Mouse (Mus musculus) macrophage (primary cell): ENCODE measurements around the gene Klhdc8a. TPM values are rescaled to one million over a fixed set of nuclear protein-coding genes. Genes with fewer than 3 reads are reported as not detected.

ENCODE experiments used
- H3K27ac ChIP-seq: fragments of 350-480 bp; formaldehyde crosslinking; 2 replicates; pipeline ENCODE4 v1.9.0; 2021
- H3K36me3 ChIP-seq: fragments of 350-480 bp; formaldehyde crosslinking; 2 replicates; pipeline ENCODE4 v1.9.0; 2021; ENCODE audit errors: inconsistent target
- H3K4me3 ChIP-seq: fragments of 350-480 bp; formaldehyde crosslinking; 2 replicates; pipeline ENCODE4 v1.9.0; 2021; ENCODE audit errors: inconsistent target
- H3K79me2 ChIP-seq: fragments of 350-480 bp; formaldehyde crosslinking; 2 replicates; pipeline ENCODE4 v1.9.0; 2021; ENCODE audit errors: inconsistent target
- WGBS: methylation state at CpG from one replicate; pipeline ENCODE4 v1.1.7; 2026; ENCODE audit warnings: inconsistent platforms; ENCODE audit not compliant: missing documents; 5-methylcytosine and 5-hydroxymethylcytosine counted together
- polyA plus RNA-seq: library from polyadenylated mRNA; stranded (reverse); fragments of 250-400 nt; gene quantifications from 3 replicates; pipeline ENCODE4 v1.2.4, GENCODE M21; 2018; ENCODE audit warnings: inconsistent platforms

Gene Klhdc8a
- polyA plus RNA-seq, 1 experiment from 2014 or later, result not detected

DNA sequence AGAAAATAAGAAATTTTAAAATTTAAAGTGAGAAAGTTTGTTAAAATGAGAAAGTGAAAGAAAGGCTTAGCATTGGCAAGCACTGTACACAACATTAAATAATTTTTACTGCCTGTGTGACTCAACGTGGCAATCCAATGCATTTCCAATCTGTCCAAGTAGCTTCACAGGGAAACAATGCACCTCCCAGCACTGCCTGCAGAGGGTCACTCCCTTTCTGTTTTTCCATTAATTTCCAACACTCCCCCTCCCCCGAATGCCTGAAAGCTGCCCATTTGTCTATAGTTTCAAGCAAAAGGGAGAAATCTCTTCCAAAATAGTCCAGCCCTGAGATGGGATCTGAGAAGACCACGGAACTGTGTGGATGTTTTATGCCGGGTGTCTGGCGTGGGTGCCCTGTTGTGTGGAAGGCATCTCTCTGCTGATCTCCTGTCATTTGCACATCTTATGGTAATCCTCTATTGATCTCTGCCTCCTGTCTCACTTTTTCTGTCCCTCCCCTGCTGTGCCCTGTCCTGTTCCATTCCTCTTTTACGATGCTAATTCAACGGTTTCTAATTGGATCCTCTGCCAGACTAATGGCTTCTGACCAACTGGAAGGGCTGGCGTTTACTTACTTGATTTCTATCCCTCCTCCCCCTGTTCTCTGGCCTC, 16.8 kb upstream of the Klhdc8a start:
- no peak overlapping the region for H3K27ac ChIP-seq
- no peaks in the 10 kb centered on the region for H3K36me3 ChIP-seq
- H3K4me3 ChIP-seq, result no peak overlapping the region
- 78% methylated on average over 8 of the region's 8 CpGs for WGBS
- H3K79me2 ChIP-seq, result no peaks in the 10 kb centered on the region

DNA sequence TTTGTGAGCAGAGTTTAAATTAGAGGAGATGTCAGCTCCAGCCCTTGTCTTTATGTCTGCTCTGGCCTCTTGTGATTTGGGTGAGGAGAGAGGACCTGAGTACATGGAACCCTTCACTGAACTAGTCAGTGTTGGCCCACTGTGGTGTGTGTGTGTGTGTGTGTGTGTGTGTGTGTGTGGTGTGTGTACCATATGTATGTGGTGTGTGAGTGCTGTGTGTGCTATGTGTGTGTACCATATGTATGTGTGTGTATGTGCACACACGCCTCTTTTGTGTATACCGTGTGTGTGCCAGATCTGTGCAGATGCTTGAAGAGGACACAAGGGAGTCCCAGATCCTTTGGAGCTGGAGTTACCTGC, 16.3 kb upstream of the Klhdc8a start:
- Histone ChIP-seq H3K4me3 (no peak overlapping the region), H3K27ac (no peak overlapping the region), H3K36me3 (no peaks in the 10 kb centered on the region), H3K79me2 (no peaks in the 10 kb centered on the region)
- WGBS, result 100% methylated on average over 2 of the region's 2 CpGs

DNA sequence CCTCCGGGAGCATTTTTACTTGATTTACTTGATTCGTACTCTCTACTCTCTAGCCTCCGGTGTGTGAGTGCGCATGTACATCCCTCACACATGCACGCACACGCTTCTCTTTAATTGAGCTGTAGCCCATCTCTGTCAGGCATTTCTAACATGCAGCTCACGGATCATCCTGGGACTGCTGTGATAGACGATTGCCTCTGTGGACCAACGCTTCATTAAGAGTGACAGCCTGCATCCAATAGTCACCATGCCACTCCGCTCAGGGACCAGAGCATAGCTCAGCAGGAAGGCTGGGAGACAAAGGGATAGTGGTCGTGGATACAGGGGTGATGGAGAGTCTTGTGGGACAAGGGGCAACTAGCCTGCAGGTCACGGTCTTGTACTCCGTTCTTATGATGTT, 15.4 kb upstream of the Klhdc8a start:
- 97% methylated on average over 13 of the region's 13 CpGs for WGBS
- no peaks in the 10 kb centered on the region for H3K36me3 ChIP-seq
- H3K27ac ChIP-seq, result no peak overlapping the region
- H3K4me3 ChIP-seq, result no peak overlapping the region
- no peaks in the 10 kb centered on the region for H3K79me2 ChIP-seq

DNA sequence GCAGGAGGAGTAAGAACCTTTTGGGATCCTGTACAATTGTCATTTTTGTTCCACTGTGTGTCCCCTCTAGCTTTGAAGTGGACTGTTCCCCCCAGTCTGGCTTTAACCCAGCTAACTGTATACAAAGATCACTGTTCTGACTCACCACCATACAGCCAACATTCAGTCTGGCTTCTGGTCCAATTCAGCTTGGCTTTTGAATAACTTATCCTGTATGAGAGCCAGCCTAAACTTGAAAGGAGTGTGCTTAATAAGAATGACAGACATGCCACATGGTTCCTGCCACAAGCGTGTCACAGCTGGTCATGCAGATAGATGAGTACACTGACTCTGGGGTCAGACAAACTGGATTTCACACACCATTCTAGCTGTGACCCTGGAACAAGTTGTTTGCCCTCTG, 11.7 kb upstream of the Klhdc8a start:
- WGBS, result 87% methylated on average over 1 of the region's 1 CpGs
- Histone ChIP-seq H3K27ac (no peak overlapping the region), H3K36me3 (no peaks in the 10 kb centered on the region), H3K4me3 (no peak overlapping the region), H3K79me2 (no peaks in the 10 kb centered on the region)

DNA sequence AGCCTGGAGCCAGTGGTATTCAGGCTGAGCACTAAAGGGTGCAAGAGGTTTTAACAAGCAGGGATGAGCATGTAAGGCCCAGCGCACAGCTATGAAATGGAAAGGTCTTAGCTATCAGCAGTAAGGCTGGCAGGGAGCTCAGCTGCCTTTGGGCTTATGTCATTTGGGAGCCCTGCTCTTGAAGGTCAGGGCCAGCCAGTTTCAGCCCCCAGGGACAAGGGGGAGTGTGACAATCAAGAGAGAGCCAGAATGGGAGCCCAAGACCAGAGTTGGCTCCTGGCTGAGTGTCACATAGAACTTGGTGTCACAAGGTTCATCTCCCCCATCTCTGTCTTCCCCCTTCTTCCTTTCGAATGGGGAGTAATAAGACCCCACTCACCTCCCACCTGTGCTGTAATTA, 11.0 kb upstream of the Klhdc8a start:
- 97% methylated on average over 2 of the region's 2 CpGs for WGBS
- H3K36me3 ChIP-seq, result no peaks in the 10 kb centered on the region
- no peak overlapping the region for H3K27ac ChIP-seq
- no peak overlapping the region for H3K4me3 ChIP-seq
- H3K79me2 ChIP-seq, result no peaks in the 10 kb centered on the region

DNA sequence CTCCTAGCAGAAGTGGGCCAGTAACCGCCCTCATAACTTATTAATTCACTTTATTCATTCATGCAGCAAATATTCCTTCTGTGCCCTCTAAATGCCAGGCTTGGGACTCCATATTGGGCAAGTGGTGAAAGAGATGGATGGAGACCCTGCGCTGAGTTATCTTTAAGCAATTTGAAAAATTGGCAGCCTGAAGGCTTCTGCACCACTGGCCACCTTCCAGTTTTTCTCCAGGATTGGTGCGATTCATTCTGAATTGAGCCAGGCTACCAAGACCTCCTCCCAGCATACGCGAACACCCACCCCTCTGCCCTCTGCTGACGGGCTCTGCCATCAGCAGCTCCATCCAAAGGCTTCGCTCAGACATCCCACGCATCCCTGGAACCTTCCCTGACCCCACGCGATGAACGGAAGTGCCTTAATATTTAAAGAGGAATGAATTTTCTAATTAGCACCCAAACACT, 10.4 kb upstream of the Klhdc8a start:
- Histone ChIP-seq H3K79me2 (no peaks in the 10 kb centered on the region), H3K36me3 (no peaks in the 10 kb centered on the region), H3K27ac (no peak overlapping the region), H3K4me3 (no peak overlapping the region)
- WGBS, result 82% methylated on average over 10 of the region's 11 CpGs

DNA sequence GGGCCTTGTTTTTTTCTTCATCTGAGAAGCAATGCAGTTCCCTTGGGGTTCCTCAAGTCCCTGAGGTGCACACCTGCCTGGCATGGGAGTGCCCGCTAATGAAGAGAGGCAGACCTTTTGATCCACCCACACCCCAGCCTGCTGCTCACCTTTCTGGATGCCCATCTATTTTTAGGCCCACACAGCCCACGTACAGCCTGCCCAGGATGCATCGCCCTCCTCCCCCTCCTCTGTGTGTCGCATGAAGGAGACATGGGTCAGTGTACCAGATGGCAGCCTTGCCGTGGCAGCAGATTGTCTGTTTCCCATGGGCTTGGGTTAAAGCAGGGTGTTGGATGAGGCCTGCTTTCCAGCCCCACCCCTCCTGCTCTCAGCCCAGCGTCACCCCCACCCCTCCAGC, 8.5 kb upstream of the Klhdc8a start:
- H3K79me2 ChIP-seq, result no peaks in the 10 kb centered on the region
- no peak overlapping the region for H3K27ac ChIP-seq
- no peaks in the 10 kb centered on the region for H3K36me3 ChIP-seq
- 91% methylated on average over 4 of the region's 6 CpGs for WGBS
- H3K4me3 ChIP-seq, result no peak overlapping the region

DNA sequence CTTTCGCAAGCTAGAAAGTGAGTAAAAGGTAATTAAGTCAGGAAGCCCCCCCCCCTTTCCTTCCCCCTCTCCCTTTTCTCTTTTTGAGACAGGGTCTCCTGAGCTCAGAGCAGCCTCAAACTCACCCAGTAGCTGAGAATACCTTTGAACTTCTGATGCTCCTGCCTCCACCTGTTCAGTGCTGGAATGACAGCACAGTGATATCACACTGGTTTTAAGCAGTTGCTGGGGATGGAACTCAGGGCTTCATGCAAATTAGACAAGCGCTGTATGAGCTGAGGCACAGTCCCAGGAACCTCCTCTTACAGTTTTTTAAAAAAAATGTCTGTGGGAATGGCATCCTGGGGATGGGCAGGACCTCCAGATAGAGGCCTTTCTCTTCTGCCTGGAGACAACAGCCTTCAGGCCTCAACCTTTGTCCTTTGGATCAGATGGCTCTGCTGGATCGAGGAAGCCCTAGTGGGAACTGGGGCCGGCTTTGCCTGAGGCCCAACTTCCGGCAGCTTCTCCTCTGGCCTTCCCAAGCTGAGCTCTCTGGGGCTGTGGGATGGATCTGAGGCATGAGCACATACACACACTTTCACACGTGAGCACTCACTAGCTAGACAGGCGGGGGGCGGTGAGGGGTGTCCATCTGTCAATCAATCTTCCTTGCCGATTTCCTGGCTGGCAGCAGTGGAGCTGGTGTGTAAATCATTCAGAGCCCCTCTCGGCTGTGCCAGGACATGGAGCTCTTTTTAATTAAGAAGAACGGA, 7.3 kb upstream of the Klhdc8a start:
- WGBS, result 90% methylated on average over 11 of the region's 11 CpGs
- H3K79me2 ChIP-seq, result no peaks in the 10 kb centered on the region
- H3K36me3 ChIP-seq, result no peaks in the 10 kb centered on the region

DNA sequence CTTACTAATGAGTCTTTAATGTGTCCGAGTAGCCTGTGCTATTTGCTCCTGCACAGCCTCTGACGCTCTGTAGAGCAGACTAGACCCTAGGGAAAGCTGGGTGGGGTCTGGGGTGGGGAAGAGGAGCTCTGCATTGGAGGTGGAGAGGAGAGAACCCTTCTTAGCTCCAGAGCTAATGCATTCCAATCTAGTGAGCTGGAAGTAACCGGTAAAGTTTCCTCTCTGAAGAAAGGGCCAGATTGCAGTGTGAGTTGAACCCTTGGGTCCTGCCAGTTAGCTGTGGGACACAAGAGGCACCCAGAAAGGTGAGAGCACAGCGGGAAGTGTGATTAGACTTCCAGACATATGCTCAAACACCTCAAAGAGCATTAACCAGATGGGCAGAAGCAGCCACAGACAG, 6.7 kb upstream of the Klhdc8a start:
- Histone ChIP-seq H3K79me2 (no peaks in the 10 kb centered on the region), H3K36me3 (no peaks in the 10 kb centered on the region), H3K27ac (no peak overlapping the region), H3K4me3 (no peak overlapping the region)
- WGBS, result 94% methylated on average over 4 of the region's 4 CpGs

More for the DNA sequence above, 7.3 kb upstream of the Klhdc8a start:
- no peak overlapping the region for H3K27ac ChIP-seq
- H3K4me3 ChIP-seq, result no peak overlapping the region

DNA sequence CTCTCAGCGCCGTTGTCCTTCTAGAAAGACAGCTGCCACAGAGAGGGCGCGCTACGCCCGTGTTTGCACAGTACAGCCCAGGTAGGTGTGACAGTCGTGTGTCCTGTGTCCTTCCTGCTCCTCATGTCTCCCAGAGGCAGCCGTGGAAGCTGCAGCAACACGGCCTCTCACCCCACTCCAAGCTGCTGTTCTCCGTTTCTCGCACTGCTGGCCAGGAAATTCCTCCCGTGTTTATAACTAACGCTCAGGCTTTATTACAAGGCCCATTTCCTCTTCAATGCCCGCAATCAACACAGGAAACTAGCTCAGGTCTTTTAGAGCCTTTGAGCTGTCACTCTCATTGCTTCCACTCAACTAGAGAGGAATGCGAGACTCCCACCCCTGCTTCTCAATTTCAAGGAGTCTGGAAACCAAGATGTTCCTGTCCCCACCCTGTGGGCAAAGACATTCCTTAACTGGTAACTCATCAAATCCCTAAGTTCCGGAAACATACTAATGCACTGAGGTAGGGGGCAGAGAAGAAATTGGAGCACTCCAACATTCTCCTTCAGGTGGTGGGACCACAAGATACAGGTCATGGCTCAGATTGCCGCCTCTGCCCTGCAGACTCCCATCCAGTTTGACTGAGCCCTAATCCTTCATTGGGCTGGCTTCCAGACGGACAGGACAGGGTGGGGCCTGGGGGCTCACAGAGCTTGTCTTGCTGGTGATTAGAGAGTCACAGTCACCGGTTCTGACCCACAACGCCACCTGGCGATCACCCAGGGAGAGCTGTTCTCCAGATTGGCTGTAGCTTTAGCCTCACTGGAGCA, 5.9 kb upstream of the Klhdc8a start:
- Histone ChIP-seq H3K4me3 (no peak overlapping the region), H3K79me2 (no peaks in the 10 kb centered on the region), H3K36me3 (no peaks in the 10 kb centered on the region), H3K27ac (no peak overlapping the region)
- WGBS, result 46% methylated on average over 21 of the region's 21 CpGs

DNA sequence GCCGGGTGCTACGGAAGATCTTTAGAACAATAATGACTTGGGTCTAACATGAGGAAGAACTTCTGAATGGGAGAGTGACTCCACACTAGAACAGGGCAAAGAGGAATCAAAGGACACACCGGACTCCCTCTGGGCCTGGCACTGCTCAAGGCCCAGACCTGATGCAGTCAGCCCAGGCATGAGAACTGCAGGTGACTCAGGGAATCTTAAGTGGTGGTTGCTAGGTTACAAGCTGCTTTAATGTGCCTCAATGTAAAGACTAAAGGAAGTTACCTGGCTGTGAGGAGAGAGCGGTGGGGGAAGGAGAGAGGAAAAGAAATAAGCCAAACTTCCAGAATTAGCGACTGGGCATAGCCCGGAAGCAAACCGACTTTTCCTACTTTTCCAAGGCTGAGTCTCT, 2.9 kb upstream of the Klhdc8a start:
- Histone ChIP-seq H3K27ac (no peak overlapping the region), H3K4me3 (no peak overlapping the region), H3K36me3 (no peaks in the 10 kb centered on the region), H3K79me2 (no peaks in the 10 kb centered on the region)
- WGBS, result 88% methylated on average over 7 of the region's 7 CpGs

DNA sequence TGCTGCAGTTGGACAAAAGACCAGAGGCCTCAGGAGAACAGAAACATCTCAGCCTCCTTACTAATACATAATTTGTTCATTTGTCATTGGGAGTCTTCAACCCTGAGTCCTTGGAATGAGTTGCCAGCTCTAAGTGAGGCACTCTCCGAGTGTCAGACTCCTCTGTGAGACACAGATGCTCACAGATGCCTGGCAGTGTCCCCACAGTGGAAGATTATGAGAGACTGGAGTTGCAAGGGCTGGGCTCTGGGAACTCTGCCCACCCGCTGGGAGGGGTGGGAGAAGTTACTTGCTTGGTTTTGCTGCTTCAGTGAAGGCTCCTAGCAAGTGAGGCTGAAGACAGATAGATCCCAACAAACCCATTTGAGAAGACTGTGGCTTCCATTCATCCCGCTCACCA, 2.4 kb upstream of the Klhdc8a start:
- Histone ChIP-seq H3K4me3 (no peak overlapping the region), H3K36me3 (no peaks in the 10 kb centered on the region), H3K27ac (no peak overlapping the region), H3K79me2 (no peaks in the 10 kb centered on the region)
- WGBS, result 92% methylated on average over 3 of the region's 3 CpGs

DNA sequence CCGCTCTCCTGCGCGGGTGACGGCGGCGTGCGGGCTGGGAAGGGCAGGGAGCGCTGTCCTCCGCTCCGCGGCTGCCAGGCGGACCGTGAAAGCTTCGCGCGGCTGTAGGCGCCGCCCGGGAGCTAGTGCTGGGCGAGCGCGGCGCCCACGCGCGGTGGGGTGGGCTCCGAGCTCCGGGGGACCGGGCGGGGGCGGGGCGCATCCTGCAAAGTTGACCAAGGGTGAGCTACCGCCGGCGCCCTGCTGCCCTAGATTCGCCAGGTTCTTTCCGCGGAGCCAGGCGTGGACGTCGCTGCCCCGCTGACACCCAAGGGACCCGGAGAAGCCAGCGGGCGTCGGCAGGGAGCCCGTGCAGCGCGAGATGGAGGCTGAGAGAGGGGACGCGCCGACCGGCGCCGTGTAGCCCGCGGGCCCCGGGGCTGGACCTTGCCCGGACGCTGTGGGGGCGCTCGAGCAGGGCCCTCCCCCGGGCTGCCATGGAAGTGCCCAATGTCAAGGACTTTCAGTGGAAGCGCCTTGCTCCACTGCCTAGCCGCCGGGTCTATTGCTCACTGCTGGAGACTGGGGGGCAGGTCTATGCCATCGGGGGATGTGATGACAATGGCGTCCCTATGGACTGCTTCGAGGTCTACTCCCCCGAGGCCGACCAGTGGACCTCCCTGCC, 507 bp downstream of the Klhdc8a start:
- 4% methylated on average over 55 of the region's 71 CpGs for WGBS
- Histone ChIP-seq H3K79me2 (no peaks in the 10 kb centered on the region), H3K27ac (no peak overlapping the region), H3K36me3 (no peaks in the 10 kb centered on the region), H3K4me3 (no peak overlapping the region)

DNA sequence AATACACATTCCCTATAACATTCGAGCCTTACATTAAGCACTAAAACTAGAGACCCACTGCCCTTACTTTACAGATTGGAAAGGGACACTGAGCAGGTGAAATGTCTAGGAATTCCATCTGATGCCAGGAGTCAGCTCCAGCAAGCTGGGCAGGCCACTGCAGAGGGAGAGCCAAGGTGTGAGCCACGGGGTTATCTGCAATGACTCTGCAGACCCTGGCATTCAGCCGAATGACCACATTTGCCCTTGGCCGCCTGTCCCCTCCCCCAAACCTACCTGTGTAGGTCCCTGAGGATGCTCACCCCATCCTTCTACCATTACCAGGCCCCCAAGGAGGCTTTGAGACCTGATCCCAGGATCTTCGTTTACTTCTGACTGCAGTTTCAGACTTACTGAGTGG, 1.3 kb downstream of the Klhdc8a start:
- 82% methylated on average over 5 of the region's 5 CpGs for WGBS
- Histone ChIP-seq H3K27ac (no peak overlapping the region), H3K4me3 (no peak overlapping the region), H3K79me2 (no peaks in the 10 kb centered on the region), H3K36me3 (no peaks in the 10 kb centered on the region)
